Mouse (Mus musculus) limb, embryonic 10.5 days (tissue): Measurements from ENCODE around the gene Fam229a. TPM values are rescaled to one million over a fixed set of nuclear protein-coding genes. Genes with fewer than 3 reads are reported as not detected.

Experiments used
- DNase-seq: peaks from one replicate; pipeline ENCODE4 v3.0.0-alpha.2; 2017; ENCODE audit warnings: low spot score
- H3K27ac ChIP-seq: fragments of 300-500 bp; sonication (generic); 2 replicates; pipeline ENCODE4 v1.5.1; 2016; ENCODE audit warnings: mild to moderate bottlenecking
- H3K27me3 ChIP-seq: fragments of 300-500 bp; sonication (generic); 2 replicates; pipeline ENCODE4 v1.6.1; 2016; ENCODE audit warnings: low read depth, mild to moderate bottlenecking; ENCODE audit not compliant: poor library complexity, severe bottlenecking
- H3K36me3 ChIP-seq: fragments of 300-500 bp; sonication (generic); 2 replicates; pipeline ENCODE4 v1.6.1; 2016; ENCODE audit warnings: mild to moderate bottlenecking, moderate library complexity
- H3K4me1 ChIP-seq: fragments of 300-500 bp; sonication (generic); 2 replicates; pipeline ENCODE4 v1.6.1; 2016
- H3K4me3 ChIP-seq: fragments of 300-500 bp; sonication (generic); 2 replicates; pipeline ENCODE4 v1.5.1; 2016; ENCODE audit warnings: mild to moderate bottlenecking, moderate library complexity
- H3K9me3 ChIP-seq: fragments of 300-500 bp; sonication (generic); replicated peaks from 2 replicates; pipeline ENCODE4 v1.6.1; 2016; ENCODE audit warnings: mild to moderate bottlenecking
- WGBS: fragments of 180-500 bp; shearing (Covaris S2); methylation state at CpG from one replicate; pipeline ENCODE4 v1.1.7; 2016; 5-methylcytosine and 5-hydroxymethylcytosine counted together
- polyA plus RNA-seq: library from polyadenylated mRNA; unstranded; fragments of >200 nt; fragmentation: Nextera tagmentation; extraction: Ambion mirVana; gene quantifications from 2 replicates; pipeline ENCODE4 v1.2.1, GENCODE M21; 2016

Fam229a gene
- polyA plus RNA-seq, 1 experiment from 2014 or later: not detected

- 48% methylated on average over 3 of the region's 3 CpGs for WGBS
- H3K9me3 ChIP-seq: no peaks in the 10 kb centered on the region
- H3K27me3 ChIP-seq: no peaks in the 10 kb centered on the region
- no peak for DNase-seq
- peaks cover 29% of the 10 kb centered on the region for H3K36me3 ChIP-seq
- peaks cover 14% of the 10 kb centered on the region for H3K4me1 ChIP-seq
- H3K27ac ChIP-seq: peak overlapping the region; percentile 78; the same call in 1 of the 2 replicates
- H3K4me3 ChIP-seq: peak overlapping the region; percentile 92
Observed at GRCm38 (mm10) chr4:129462118-129462517, 28.9 kb upstream of the Fam229a start.

- no peak for DNase-seq
- Histone ChIP-seq H3K27me3 (no peaks in the 10 kb centered on the region), H3K4me1 (peaks cover 14% of the 10 kb centered on the region), H3K9me3 (no peaks in the 10 kb centered on the region), H3K27ac (no peak overlapping the region), H3K36me3 (peaks cover 41% of the 10 kb centered on the region), H3K4me3 (0 out of 2 replicates have a peak overlapping the region, but pooled peaks have one; percentile 92)
- WGBS: 88% methylated on average over 24 of the region's 24 CpGs
Observed at GRCm38 (mm10) chr4:129463097-129464059, 27.6 kb upstream of the Fam229a start.

- Histone ChIP-seq H3K27ac (no peak overlapping the region), H3K36me3 (peaks cover 51% of the 10 kb centered on the region), H3K4me1 (peaks cover 14% of the 10 kb centered on the region), H3K27me3 (no peaks in the 10 kb centered on the region), H3K9me3 (no peaks in the 10 kb centered on the region), H3K4me3 (no peak overlapping the region)
- no peak for DNase-seq
- 87% methylated on average over 4 of the region's 4 CpGs for WGBS
Observed at GRCm38 (mm10) chr4:129464286-129464815, 26.6 kb upstream of the Fam229a start.

- Histone ChIP-seq H3K4me1 (no peaks in the 10 kb centered on the region), H3K36me3 (peaks cover 92% of the 10 kb centered on the region), H3K27ac (no peak overlapping the region), H3K9me3 (no peaks in the 10 kb centered on the region), H3K27me3 (no peaks in the 10 kb centered on the region), H3K4me3 (no peak overlapping the region)
- 92% methylated on average over 11 of the region's 11 CpGs for WGBS
- DNase-seq: no peak
Observed at GRCm38 (mm10) chr4:129476047-129476446, 14.9 kb upstream of the Fam229a start.

GRCm38 (mm10) chr4:129479863-129480262 lies 11.1 kb upstream of the Fam229a start:
- Histone ChIP-seq H3K4me3 (no peak overlapping the region), H3K36me3 (peaks cover 92% of the 10 kb centered on the region)
- 91% methylated on average over 3 of the region's 3 CpGs for WGBS

GRCm38 (mm10) chr4:129481090-129481489 lies 9.9 kb upstream of the Fam229a start:
- no peaks in the 10 kb centered on the region for H3K27me3 ChIP-seq
- WGBS: 85% methylated on average over 1 of the region's 1 CpGs
- no peak for DNase-seq
- peaks cover 93% of the 10 kb centered on the region for H3K36me3 ChIP-seq
- peaks cover 3% of the 10 kb centered on the region; the same call in 1 of the 2 replicates for H3K4me1 ChIP-seq
- no peak overlapping the region for H3K4me3 ChIP-seq
- H3K27ac ChIP-seq: no peak overlapping the region
- no peaks in the 10 kb centered on the region for H3K9me3 ChIP-seq

More at GRCm38 (mm10) chr4:129479863-129480262, 11.1 kb upstream of the Fam229a start:
- Histone ChIP-seq H3K9me3 (no peaks in the 10 kb centered on the region), H3K4me1 (peaks cover 3% of the 10 kb centered on the region; the same call in 1 of the 2 replicates), H3K27ac (no peak overlapping the region), H3K27me3 (no peaks in the 10 kb centered on the region)
- no peak for DNase-seq

GRCm38 (mm10) chr4:129494681-129495080 lies 3.7 kb downstream of the Fam229a start:
- H3K9me3 ChIP-seq: no peaks in the 10 kb centered on the region
- no peak overlapping the region for H3K27ac ChIP-seq
- no peak overlapping the region for H3K4me3 ChIP-seq
- H3K36me3 ChIP-seq: no peaks in the 10 kb centered on the region
- peaks cover 39% of the 10 kb centered on the region for H3K27me3 ChIP-seq
- WGBS: 80% methylated on average over 7 of the region's 7 CpGs
- H3K4me1 ChIP-seq: peaks cover 46% of the 10 kb centered on the region
- DNase-seq: no peak

GRCm38 (mm10) chr4:129495672-129496562 lies 4.9 kb downstream of the Fam229a start:
- Histone ChIP-seq H3K4me1 (peaks cover 52% of the 10 kb centered on the region), H3K27ac (peak overlapping the region; percentile 53; the same call in 1 of the 2 replicates), H3K36me3 (no peaks in the 10 kb centered on the region), H3K9me3 (no peaks in the 10 kb centered on the region), H3K27me3 (peaks cover 27% of the 10 kb centered on the region), H3K4me3 (no peak overlapping the region)
- WGBS: 49% methylated on average over 16 of the region's 16 CpGs
- DNase-seq: no peak

GRCm38 (mm10) chr4:129496631-129497030 lies 5.6 kb downstream of the Fam229a start:
- Histone ChIP-seq H3K4me1 (peaks cover 50% of the 10 kb centered on the region), H3K9me3 (no peaks in the 10 kb centered on the region), H3K27me3 (peaks cover 19% of the 10 kb centered on the region), H3K4me3 (no peak overlapping the region), H3K27ac (peak overlapping the region; percentile 53), H3K36me3 (no peaks in the 10 kb centered on the region)
- 35% methylated on average over 6 of the region's 6 CpGs for WGBS
- no peak for DNase-seq

GRCm38 (mm10) chr4:129498941-129499340 lies 8.0 kb downstream of the Fam229a start:
- Histone ChIP-seq H3K4me1 (peaks cover 50% of the 10 kb centered on the region), H3K9me3 (no peaks in the 10 kb centered on the region), H3K27me3 (no peaks in the 10 kb centered on the region), H3K27ac (peak overlapping the region; percentile 59), H3K4me3 (no peak overlapping the region), H3K36me3 (no peaks in the 10 kb centered on the region)
- WGBS: 79% methylated on average over 3 of the region's 3 CpGs
- no peak for DNase-seq

GRCm38 (mm10) chr4:129500017-129500416 lies 9.0 kb downstream of the Fam229a start:
- WGBS: 86% methylated on average over 8 of the region's 8 CpGs
- peaks cover 50% of the 10 kb centered on the region for H3K4me1 ChIP-seq
- H3K36me3 ChIP-seq: no peaks in the 10 kb centered on the region
- peak overlapping the region; percentile 66 for H3K4me3 ChIP-seq
- no peaks in the 10 kb centered on the region for H3K9me3 ChIP-seq
- DNase-seq: no peak
- peak overlapping the region; percentile 95 for H3K27ac ChIP-seq
- H3K27me3 ChIP-seq: no peaks in the 10 kb centered on the region
